Mouse (Mus musculus): Measurements from ENCODE around the gene Gm20388. TPM values are rescaled to one million over a fixed set of nuclear protein-coding genes. Genes with fewer than 3 reads are reported as not detected.
A peak's percentile ranks its signal among the peaks of the same experiment; 100 is the strongest.

The Gm20388 gene
- total RNA-seq, 2 experiments from 2014 or later, result 10.7 TPM; not detected in 1

DNA sequence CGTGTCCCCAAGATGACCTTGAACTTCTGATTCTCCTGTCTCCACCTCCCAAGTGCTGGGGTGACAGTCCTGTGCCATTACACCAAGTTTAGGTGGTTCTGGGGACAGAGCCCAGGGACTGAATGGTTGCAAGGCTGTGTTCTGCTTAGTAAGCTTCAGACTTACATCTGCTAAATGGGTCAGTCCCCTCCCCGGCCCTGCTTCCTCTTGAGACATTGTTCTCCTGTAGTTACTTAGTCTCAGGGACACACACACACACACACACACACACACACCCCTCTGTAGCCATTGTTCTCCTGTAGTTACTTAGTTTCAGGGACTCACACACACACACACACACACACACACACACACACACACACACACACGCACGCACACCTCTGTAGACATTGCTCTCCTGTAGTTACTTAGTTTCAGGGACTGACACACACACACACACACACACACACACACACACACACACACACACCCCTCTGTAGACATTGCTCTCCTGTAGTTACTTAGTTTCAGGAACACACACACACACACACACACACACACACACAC lies 1037.5 kb downstream of the Gm20388 start:
- no peak for DNase-seq (ENCODE audit: low spot score in 2 of 2)

DNA sequence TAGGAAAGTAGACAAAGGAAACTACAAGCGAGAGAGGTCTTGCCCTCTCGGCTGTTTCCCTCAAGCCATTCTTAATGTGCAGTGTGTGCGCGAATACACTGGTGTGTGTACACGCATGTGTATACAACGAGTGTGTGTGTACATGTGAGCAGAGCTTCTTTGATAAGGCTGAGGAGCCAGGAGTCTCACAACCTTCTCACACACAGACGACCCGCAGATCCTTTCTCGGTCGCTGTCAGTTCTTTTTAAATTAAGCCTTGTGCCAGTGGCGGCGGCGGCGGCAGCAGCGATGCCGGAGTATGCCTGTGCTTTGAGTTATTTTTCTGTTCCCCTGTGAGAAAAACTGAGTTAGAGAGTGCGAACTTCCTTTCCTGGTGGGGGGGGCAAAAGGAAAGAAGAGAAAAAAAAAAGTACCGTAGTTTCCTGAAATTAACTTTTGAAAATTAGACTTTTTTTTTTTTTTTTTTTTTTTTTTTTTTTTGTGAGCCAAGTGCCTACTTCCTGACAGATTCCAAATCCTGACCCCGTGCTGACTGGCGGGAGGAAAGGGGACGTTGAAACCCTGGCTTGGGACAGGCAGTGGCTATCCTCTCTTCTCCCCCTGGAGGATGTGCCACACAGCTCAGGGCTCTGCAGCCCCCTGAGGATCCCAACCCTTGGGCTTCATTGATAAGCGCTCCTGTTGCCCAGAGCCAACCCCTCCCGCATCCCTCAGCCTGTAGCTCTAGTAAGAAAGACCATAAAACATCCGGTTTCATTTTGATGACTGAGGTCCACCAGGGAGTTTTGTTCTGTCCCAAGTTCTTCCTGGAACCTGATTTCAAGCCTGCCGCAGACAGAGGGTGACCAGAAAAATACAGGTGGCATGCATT lies 1038.2 kb downstream of the Gm20388 start:
- no peak for DNase-seq (ENCODE audit: low spot score in 2 of 2)

DNA sequence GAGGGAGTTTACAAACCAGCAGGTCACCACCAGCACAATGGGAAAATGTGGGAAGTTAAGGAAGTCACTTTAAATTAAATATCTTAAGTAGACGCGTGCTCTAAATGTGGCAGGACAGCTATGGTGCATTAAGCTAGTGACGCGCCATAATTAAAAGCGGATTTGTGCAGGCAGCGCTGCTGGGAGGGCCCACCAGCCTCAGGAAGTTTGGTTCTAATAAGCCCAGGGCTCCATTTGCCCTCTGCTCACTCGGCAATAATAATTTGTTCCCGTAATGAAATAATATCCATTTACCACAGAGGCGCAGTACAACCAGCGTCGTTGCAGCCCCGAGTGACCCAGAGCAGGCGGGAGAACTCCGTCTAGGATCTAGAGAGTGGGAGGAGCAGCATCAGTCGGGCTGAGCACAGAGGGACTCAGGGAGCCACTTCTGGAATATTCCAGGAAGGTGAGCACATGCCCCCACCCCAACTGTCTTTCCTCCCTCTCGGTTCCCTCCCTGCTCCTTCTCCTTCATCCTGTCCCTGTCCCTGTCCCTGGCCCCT lies 1040.1 kb downstream of the Gm20388 start:
- DNase-seq (ENCODE audit: low spot score in 2 of 2), result no peak

DNA sequence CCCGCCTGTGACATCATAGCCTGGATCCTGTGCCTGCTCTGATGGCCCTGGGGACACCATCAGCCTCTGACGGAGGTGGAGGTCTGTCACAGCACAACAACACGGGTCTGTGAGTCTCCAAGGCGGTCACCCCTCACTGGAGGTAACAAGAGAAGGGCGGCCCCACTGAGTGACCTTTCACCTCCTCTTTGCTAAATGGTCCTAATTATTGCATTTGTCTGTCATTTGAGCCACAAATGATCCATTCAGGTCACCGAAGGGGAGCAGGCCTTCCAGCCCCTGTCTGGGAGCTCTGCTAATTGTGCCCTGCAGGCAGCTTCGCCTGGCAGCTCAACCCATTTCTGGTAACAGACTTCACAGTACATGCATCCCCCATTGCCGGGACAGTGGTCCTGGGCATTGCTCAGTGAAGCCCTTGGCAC lies 1048.8 kb downstream of the Gm20388 start:
- no peak for DNase-seq (ENCODE audit: low spot score in 2 of 2)

DNA sequence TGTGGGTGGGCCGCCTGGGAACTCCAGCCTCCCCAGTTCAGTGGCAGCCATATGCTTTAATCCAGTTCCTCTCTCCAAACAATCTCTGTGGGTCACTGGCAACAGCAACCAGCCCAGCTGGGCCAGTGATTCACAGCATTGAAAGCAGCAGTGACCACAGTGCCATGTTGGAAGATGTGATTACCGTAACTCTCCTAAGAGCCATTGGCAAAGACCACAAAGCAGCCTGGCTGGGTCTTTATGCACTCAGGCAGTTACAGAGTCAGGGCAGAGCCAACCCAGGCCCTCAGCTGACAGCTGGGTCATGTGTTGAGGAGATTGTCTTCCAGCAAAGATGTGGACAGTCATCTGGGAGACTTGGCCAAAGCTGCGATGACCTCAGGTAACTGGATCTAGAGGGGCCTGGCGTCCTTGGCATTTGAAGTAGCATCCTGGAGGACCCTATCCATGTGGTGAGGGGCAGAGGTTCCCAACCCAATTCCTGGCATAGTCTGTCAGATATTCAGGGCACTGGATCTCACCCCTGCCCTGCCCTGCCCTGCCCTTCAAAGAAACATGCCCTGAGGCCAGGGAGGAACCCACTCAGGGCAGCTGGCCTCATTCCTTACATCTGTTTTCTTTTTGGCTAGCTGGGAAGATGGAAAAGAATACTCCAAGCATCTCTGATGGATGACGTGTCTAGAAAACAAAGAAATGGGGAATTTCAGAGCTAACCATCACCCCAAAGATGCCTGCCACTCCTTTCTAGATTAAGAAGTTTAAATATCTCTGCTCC lies 1052.2 kb downstream of the Gm20388 start:
- DNase-seq (ENCODE audit: low spot score in 2 of 2), result no peak

DNA sequence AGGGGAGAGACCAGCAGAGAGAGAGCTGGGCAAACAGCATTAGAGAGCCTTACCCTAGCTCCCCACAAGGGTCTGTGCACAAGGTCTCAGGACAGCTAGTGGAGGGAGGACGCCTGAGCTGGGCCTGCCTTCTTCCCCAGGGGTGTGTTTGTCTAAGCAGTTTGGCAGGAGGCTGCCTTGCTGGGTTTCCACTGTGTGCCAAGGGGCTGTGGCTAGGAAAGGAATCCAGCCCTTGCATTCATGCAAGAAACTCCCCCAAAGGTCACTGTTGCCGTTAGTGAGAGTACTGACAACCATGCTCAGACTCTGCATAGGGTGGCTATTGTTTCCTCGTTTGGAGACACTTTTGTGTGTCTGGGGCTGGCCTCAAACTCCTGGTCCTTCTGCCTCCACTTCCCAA lies 1055.9 kb downstream of the Gm20388 start:
- no peak for DNase-seq (ENCODE audit: low spot score in 2 of 2)

DNA sequence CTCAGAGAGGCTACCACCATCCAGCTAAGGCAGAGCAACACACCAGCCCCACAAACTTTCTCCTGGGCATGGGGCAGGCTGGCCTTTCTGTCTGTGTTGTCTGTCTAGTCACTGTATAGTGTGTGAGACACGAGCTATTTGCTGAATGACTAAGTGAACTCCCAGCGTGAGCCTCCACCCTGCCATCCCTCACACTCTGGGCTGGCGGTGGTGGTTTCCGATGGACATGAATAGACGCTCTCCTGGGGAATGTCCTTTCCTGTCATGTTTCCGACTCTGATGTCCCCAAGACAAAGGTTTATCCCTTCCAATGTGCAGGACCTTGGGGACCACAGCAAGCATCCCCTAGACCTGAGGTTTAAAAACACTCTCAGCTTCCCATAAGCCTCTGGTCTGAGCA lies 1057.7 kb downstream of the Gm20388 start:
- no peak for DNase-seq (ENCODE audit: low spot score in 2 of 2)

DNA sequence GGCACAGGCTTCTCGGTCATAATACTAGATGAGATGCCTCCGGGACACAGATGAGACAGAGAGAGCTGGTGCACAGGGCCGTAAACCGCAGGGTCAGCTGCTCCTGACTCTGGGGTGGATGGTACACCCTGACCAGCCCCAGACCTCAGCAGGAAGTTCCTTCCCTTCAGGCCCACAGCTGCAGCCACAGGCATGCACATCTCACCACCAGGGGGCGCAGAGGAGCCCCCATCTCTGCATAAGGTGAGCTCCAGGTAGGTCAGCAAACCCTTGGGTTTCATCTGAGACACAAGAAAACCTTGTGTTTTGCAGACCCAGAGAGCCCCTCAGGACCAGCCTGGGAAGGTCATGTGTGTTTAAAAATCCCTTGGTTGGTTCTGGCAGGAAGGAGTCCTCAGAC lies 1059.7 kb downstream of the Gm20388 start:
- peak in 1 of 2 experiments; percentile 8 for DNase-seq (ENCODE audit: low spot score in 2 of 2)

DNA sequence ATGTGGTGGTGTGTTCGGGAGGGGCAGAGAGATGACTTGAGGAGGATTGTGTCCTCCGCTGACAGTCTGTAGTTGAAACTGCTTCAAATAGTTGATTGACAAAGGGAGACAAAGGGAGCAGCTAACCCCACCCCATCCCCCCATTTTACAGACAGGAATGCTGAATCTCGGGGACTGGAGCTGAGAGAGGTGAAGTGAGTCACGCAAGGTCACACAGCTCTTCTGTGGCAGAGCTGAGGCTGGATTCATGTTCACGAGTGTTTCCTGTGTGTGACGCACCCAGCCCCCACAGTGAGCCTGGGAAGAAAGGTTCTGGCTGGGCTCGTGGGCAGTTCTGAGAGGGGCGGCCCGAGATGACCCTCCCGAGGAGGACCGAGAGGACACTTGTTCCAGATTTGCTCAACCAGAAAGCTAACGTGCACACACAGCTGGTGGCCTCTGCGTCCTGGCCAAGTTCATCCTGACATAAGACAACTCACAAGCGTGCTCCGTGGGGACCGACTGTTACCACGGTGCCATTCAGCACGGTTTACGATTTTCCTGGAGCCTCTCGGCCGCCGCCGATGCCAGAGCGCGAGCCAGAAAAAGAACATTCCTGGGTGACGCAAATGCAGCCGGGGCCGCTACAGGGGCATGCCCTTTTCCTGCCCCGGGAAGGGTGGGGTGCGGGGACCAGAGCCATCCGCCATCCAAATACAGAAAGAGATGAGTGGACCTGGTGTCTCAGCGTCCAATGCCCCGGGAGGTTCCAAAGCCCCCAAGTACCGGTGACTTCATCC lies 1061.2 kb downstream of the Gm20388 start:
- DNase-seq (ENCODE audit: low spot score in 2 of 2), result no peak

DNA sequence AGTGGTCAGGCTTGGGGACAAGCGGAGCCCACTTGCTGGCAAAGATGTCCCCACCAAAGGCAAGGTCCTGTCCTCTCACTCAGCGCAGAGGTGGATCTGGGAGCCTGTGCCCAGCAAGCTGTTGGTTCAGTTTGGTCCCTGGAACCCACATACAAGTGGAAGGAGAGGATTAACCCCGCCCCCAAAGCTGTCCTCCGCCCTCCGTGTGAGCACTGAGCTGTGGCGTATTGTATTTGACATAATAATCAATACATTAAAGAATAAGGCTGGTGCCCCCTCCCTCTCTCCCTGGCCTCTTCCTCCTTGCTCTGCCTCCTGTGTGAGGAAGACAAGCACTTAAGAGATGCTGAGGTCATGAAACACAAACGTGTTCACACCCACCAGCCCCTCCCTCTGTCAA lies 1062.4 kb downstream of the Gm20388 start:
- DNase-seq (ENCODE audit: low spot score in 2 of 2), result no peak

DNA sequence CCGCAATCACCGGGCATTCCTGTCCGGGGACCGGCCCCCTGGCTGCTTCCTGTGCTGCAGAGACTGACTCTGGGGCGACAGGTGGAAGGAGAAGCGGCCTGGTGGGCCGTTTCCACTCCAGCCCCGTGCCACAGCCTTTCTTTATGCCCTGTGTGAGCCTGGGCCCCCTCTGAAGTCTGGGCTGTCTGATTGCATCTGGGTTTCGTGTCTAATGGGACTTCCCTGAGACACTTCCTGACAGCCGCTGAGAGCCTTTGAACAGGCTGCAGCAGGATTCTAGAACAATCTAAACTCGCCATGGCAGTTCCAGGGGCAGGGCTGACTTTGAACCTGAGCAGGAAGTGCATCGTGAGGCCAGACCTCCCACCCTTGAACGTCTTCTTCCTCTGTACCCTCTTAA lies 1066.5 kb downstream of the Gm20388 start:
- no peak for DNase-seq (ENCODE audit: low spot score in 2 of 2)

DNA sequence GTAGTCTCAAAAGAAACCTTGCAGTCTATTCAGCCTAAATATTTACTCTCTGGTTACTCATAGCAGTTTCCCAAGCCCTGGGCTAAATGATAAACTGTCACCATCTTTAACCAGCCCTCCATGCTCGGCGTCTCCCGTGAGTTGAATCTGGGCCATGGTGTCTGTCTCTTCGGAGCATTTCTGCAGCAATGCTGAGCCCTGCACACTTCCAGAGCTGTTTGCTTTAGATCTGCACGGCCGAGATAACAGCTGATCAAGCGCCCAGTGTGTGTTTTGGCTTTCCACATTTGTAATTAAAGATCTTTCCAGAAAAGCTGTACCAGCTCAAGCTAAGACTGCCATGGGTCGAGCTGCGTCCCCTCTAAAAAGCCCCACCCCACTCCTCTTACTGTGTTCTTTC lies 1068.6 kb downstream of the Gm20388 start:
- DNase-seq (ENCODE audit: low spot score in 2 of 2), result no peak

DNA sequence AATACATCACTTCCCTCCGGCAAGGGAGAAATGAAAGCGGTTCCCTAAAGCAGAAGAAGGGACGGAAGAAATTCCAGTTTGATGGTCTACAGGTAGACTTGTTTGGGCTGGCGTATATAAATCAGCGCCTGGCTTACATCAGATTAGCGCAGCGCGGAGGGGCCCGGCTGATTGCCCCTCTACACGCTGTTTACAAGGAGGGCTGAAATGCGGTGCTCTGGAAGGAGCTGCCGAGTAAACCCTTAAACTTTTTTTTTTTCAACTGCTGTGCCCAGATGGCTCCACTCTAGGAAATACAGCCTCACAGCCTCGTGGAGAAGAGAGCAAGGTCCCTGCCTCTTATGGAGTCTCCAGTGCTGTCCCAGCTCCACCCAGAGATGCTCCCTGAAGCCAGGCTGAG lies 1070.3 kb downstream of the Gm20388 start:
- DNase-seq (ENCODE audit: low spot score in 2 of 2), result no peak

DNA sequence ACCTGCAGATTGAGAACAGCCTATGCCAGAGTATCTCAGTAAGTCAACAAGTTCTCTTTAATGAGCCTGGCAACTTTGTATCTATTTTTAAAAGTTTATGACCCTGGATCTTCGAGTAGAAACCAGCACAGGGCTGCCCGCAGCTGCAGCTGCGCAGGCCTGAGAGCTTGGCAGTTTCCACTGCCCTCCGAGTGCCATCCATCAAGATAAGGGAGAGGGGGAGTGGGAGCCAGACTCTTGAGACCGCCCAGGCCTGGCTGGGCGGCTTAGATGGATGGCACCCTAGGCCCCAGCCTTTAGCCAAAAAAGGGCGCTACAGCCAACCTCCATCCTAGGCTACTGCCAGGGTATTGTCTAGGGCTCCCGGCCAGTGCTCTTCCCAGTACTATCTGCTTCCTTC lies 1074.2 kb downstream of the Gm20388 start:
- no peak for DNase-seq (ENCODE audit: low spot score in 2 of 2)

DNA sequence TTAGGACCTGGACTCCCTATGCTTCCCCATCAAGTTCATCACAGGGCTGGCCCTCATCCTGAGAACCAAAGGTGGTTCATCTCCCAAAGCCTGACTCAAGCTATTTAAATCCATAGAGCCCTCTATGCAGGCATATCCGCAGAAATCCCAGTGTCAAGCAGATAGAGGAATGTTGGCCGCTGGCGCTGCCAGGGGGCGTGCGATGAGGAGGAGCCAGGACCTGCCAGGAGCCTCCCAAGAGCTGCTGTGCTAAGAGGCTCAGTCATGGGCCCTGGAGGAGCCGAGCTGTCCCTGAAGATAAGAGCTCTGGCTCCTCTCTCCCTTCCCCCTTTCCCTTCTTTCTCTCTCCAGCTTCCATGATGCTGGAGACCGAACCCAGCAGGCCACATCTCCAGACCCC lies 1075.4 kb downstream of the Gm20388 start:
- no peak for DNase-seq (ENCODE audit: low spot score in 2 of 2)

DNA sequence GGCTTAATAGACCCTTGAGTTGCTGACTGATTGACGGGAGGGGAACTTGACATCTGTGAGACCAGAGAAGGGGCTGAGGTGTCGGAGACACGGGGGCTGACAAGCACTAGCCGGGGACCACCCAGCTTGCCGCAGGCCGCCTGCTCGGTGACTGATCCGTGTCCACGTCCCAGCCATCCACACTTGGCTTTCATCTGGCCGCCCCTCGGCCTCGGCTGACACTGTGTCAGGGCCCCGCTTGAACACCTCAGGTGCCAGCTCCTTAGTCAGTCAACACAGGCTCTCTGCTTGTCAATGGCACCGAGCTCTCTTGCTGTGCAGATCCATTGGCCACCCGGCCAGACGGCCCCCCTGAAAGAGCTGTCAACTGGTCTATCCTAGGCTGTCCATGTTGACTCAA lies 1083.1 kb downstream of the Gm20388 start:
- DNase-seq (ENCODE audit: low spot score in 2 of 2), result no peak

DNA sequence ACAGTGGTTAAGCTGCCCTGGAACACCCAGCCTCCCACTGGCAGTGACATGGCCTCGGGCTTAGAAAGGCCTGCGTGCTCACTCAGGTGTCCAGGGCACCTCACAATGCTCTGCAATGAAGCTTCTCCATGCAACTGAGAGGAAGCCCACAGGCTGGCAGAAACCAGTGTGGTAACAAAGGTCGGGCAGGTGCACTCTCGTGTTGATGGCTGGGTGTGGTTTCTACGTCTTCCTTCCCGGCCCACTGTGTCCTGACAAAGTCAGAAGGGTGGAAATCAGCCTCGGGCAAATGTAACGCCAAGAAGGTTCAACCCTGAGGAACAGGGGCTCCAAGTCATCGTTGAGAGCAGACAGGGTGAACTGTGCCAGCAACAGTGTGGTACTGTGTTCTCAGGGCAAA lies 1084.8 kb downstream of the Gm20388 start:
- DNase-seq (ENCODE audit: low spot score in 2 of 2), result no peak

DNA sequence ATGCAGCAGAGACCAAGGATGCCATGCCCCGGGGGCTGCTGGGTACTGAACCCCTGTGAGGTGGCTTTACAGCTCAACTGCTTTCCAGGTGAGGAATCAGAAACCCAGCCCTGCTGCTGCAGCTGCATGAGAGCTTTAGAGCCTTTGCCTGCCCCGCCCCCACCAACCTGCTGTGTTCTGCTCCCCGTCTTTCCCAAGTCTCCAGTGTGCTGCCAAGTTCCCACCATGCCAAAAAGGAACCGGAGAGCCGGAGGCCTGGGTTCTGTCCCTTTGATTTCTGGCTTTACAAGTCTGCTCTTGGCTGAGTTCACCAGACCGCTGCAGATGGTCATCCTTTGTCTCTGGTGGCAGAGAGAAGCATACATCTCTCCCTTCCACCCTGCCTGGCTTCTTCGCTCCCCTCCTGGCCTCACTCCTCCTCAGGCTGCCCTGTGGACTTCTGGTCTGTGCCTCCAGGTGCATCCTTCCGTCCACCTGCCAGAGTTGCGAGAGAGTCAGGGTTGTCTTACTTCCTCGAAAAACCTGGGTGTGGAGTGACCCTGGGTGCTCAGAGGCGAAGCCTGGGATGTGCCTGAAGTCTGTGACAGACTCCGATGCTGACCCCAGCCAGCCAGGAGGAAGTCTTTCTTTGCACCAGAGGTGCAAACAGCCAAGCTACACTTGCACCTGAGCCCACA lies 1086.4 kb downstream of the Gm20388 start:
- no peak for DNase-seq (ENCODE audit: low spot score in 2 of 2)

DNA sequence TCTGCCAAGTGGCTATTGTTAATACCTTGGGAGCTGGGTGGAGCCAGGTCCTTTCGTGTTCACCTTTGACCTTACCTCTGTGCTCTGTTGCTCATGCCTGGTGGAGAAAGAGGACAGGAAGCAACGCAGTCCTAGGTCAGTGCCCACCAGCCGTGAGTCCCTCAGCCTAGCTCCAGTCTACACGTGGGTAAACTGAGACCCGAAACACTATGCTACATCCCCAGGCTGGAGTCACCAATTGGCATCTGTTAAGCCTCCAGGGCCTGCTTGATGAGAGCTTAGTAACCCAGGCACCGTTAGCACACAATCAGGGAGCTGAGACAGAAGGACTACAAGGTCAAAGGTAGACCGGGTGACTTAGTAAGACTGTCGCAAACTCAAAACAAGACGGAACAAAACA lies 1087.3 kb downstream of the Gm20388 start:
- DNase-seq (ENCODE audit: low spot score in 2 of 2), result no peak

DNA sequence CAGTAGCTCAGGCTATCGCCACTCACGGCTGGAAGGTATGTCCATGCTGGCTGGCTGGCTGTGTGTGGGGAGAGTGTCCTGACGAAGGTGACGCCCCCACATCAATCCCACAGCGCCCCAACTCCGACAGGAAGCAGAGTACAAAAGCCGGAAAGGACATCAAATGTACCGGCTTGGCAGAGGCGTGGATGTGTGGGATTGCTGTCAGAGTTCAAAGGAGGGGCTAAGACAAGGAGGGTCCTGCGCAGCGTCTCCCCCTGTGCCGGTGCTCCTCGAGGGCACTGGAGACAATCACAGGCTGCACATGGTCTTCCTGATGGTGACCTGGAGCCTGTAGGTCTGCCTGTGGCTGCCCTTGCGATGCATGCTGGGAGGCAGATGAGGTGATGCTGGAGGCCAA lies 1088.3 kb downstream of the Gm20388 start:
- DNase-seq (ENCODE audit: low spot score in 2 of 2), result no peak

DNA sequence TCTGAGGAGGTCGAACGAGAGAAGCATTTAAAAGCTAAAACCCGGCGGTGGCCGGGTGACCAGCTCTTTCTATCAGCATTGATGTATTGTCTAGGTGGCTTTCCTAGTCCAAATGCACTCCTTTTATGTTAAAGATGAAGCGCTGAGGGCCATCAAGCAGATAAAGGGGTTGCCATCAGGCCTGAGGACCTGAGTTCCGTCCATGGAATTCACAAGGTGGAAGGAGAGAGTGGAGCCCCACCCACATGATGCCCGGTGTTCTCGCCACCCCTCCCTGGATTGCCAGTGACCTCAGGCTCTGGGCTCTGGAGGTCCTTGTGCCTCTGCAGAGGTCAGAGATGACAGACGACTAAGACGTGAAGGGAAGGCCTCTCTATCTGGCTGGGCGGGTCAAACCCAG lies 1091.3 kb downstream of the Gm20388 start:
- DNase-seq (ENCODE audit: low spot score in 2 of 2), result no peak

Data from layer of hippocampus, adult 18-20 months (tissue).